Mouse (Mus musculus) urinary bladder, adult 2 months (tissue): ENCODE data around the gene Rexo1. TPM values are rescaled to one million over a fixed set of nuclear protein-coding genes. Genes with fewer than 3 reads are reported as not detected.
A peak's percentile ranks its signal among the peaks of the same experiment; 100 is the strongest.

Experiments used
- DNase-seq: peaks from one replicate; pipeline ENCODE4 v3.0.0; 2022; ENCODE audit warnings: low spot score
- polyA plus RNA-seq: library from polyadenylated mRNA; depleted of rRNA; stranded (reverse); fragments of >200 nt; gene quantifications from 2 replicates; pipeline ENCODE4 v1.2.3, GENCODE M21; 2012

Gene Rexo1
- polyA plus RNA-seq, 1 experiment: 21.2 TPM

DNA sequence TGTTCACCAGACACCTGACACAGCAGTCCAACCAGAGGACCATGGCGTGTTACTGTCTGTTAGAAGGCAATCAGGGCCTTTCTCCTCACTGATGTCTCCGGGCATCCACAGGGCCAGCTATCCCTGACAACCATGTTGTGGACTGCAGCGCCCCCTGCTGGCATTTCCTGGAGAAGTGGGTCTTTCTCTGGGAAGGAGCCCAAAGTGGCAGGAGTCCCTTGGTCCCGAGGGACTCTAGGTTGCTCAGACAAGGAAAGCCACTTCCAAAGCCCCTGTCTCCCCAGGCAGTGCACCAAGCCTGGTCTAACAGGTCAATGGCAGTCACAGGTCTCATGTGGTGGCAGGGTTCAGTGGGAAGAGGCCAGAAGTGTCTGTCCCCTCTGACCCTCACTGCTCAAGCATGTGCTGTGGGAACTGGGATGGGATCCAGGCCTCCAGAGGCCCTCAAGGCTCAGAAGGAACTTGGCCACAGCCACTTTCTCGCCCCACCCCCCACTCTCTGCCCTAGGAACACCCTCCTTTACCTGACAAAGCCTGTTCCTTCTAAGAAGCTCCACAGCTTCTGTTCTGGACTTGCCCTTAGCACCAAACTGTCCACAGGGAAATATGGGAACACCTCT is 3.9 kb downstream of the Rexo1 start:
- DNase-seq: peak; percentile 68

DNA sequence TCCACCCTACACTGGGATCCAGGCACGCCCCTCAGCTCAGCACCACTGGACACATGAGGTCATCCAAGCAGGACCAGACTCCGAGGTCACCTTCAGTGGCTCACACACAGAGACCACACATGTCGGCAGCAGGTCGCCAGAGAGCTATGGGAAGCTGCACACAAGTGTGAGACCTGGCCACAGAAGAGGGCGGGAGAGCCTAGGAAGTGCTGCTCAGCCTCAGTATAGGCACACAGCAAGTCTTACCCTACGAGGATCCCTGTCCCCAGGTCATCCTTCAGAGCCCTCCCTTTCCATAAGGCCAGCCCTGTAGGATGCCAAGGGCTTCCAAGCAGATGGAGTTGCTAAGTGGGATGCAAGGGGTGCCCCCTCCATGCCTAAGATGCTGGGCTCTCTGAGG is 7.4 kb downstream of the Rexo1 start:
- no peak for DNase-seq

DNA sequence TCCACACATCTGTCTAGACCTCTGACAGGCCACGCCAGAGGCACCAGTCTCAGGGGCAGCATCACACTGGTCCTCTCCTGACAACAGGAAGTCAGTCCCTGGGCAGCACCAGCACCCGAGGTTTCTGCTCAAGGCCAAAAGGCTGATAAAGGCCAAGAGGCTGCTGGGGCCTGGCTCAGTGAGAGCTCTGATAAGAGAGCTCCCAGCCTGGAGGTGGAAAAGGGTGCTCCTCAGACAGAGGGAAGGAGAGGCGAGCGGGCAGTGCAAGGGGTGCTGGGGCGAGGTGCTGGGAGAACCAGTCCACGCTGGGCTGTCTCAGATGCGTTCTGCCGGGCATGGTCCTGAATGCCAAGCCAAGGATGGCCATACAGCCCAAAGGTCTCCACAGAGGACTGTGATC is 7.8 kb downstream of the Rexo1 start:
- no peak for DNase-seq

DNA sequence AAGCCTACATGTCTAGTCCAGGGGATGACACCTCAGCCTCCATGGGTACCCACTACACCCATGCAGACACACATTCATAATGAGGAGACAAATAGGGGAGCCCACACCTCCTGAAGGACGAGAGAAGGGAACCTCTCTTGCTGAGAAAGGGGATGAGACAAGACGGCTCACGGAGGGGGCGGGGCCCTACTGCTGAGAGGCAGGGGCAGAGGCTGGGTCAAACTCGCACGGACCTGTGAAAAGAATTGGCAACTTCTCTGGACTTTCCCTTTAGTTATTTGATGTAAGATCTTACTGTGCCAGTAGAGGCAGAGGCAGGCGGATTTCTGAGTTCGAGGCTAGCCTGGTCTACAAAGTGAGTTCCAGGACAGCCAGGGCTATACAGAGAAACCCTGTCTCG is 9.0 kb downstream of the Rexo1 start:
- no peak for DNase-seq

DNA sequence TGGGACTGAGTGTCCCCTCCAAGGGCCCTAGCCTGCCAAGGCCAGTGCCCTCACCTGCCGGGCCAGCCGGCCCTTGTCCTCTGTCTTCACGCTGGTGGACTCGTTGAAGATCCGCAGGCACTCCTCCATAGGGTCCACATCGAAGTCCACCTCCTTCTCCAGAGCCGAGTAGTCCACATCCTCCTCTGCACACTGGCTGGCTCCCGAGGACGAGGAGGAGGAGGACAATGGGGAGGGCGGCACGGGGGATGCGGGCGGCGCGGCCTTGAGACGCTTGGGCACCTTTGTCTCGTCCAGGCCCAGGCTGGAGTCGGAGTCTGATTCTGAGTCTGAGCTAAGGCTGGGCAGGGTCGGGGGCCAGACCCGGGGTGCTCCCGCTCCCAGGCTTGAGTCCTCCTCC is 12.1 kb downstream of the Rexo1 start:
- no peak for DNase-seq

DNA sequence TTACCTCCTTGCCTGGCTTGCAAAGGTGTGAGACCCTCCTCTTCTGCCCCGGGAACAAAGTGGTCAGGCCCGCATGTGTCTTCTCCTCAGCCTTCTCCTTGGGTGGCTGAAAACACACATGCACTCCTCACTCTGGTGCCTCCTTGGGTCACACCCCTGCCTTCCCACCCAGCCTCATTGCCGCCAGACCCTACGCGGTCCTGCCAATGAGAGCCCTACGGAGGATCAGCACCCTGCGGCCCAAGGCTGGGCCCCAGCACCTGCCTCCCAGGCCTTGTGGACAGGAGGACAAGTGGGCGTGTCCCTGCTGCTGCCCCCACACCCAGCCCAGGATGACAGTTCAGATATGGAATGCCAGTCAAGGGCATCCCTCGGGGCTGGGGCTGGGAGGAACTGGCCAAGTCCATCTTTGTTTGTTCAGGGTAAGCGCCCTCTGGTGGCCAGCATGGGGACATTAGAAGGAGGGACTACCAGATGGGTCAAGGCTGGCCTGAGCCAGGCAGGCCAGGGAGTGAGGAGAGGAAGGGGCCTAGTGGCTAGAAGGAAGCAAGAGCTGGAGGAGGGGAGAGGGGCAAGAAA is 12.8 kb downstream of the Rexo1 start:
- no peak for DNase-seq

DNA sequence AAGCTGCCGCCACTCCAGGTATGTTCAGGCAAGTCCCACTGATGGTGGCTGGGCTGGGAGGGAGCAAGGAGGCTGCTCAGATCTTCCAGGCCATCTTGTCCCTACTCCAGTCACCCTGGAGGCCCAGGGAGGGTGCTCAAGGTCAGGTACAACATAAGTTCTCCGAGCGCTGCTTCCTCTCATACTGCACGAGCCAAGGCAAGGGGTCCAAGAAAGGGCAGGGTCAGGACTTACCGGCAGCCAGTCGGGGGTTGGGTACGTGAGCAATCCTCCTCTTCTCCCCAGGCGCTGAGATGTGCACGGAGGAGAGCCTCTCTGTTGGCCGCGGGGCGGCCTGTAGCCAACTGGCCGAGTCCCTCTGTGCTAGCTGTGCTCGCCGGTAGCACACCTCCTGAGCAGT is 13.8 kb downstream of the Rexo1 start:
- DNase-seq: no peak

DNA sequence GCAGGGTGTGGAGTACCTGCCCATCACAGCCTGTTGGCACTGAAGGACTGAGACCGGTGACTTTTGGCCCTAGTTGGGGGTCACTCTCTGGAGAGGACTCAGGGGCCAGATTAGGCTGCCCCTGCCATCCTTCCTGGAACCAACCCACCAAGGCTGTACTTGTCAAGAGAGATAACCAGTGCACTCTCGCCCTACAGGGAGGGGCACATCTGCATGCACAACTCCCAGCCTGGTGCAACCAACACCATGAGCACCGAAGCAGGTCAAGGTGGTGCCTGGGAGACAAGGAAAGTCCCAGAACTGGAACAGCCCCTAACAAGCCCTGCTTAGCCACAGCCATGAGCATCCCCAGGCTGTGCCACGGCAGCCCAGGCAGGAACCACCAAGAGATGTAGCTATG is 14.4 kb downstream of the Rexo1 start:
- DNase-seq: no peak

DNA sequence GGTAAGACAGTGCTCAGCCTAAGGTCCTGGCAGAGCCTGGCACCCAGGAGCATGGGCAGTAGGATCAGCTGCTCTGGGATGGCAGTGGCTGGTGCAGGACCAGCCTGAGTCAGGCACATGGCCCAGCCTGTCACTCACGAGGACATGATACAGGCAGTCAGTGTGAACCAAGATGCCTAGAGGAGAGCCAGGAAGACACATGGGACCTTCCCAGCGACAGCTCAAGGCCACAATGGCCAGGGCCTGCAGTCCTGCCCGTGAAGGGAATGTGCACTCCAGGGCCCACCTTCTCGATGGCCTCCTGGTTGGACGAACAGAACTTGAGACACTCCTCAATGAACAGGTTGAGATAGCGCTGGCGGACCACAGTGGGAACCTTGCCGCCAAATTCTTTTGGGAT is 15.8 kb downstream of the Rexo1 start:
- no peak for DNase-seq

DNA sequence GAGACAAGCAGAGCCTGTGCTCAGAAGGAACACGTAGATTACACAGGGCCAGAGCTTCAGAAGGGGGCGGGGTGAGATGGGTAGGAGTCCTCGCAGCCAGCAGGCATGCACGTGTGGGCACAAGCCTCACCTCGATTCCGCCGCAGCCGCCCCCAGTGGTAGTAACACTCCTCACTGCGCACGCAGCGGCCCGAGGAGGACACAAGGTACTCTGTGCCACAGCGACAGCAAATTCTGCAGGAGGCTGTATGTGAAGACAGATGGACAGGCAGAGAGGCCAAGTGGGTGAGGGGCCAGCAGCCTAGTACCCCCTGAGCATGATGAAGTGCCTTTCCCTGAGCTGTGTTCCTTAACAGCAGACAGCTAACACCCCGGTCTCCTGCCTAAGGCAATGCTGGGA is 17.5 kb downstream of the Rexo1 start:
- no peak for DNase-seq

DNA sequence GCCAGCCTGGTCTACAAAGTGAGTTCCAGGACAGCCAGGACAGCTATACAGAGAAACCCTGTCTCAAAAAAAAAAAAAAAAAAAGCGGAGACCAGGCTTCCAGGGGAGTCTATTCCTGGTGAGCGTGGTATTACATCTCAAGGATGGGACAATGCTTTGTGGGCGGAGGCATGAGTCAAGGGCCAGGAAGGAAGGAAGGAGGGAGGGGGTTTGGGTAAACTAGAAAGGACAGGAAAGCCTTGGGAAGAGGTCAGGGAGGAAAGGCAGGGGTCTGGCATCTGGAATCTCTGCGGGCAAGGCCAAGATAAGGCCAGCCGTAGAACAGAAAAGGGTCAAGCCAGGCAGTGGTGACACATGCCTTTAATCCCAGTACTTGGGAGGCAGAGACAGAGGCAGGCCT is 21.9 kb downstream of the Rexo1 start:
- DNase-seq: no peak

DNA sequence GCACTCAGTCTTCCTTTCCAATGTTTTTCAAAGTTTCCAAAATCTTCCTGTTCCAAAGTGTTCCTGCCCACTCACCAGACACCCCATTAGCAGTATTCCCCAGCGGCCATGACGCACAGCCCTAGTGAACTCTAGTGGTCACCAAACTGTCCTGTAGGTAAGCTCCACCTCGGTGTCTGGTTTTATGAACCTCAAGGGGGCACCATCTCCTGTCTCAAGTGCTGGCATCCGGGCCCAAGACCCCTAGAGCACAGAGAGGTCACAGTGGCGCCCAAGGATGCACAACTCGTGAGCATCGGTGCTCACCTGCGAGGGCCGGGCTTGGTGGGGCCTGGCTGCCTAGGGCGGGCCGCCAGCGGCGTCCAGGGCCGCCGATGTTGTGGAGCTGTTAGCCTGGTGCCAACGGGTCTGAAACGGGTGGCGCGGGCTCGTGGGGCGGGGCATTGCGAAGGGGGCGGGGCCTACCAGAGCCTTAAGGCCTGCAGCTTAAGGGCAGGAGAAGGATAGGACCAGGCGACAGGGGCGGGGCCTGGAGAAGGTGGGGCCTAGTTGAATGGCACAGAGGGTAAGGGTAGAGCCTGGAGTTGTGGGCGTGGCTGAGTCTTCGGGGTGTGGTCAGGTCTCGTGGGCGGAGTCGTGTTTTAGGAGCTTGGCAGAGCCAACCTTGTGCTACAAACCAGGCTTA is 22.5 kb downstream of the Rexo1 start, which contains the start of gene Atp8b3:
TSS of gene Atp8b3 (minus strand) at position 415 of the 685 bp plus-strand sequence.
- no peak for DNase-seq

DNA sequence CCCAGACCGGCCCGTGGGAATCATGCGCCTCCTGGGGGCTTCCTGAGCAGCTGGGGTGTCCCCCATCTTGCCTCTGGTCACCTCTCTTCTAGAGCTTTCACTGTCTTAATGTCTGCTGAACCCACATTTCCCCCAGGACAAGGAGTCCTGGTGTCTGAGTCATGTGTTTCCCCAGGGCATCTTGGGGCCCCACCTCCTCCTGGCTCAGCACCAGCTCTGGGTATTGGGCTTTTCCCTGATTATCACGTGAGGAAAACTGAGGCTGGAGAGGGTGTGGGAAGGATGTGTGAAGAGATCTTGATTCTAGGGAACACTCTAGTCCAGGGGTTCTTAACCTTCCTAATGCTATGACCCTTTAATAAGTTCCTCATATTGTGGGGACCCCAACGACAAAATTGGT is 23.2 kb downstream of the Rexo1 start:
- no peak for DNase-seq

DNA sequence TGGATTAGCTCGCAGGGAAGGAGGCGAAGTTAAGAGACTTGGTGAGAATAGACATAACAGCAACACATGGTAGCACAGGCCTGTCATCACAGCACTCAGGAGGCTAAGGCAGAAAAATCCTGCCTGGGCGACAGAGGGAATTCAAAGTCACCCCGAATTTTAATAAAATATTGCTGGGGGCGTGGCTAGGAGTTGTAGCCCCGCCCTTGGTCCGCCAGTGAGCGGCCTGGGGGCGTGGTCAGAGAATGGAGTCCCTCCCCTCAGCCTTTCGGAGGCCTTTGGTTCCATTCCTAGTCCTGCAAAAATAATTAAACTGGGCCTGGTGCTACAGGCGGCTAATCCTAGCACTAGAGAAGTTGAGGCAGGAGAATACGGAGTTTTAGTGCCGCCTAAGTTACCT is 25.6 kb downstream of the Rexo1 start:
- DNase-seq: no peak

DNA sequence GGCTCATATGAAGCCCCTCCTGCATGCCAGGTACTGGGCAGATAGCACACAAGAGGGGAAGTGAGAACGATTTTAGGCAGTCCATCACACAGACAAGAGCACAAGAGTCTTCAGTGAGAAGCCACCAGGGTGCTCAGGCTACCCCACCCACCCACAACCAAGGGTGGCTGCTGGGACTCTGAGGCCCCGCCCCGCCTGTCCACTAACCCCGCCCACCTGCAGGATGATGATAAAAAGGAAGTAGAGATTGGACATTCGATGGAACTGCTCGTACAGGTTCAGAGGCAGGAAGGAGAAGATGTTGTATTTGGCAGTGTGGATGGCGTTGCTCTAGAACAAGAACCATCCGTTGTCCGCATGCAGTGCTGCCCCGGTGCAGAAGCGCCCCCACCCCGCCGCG is 26.3 kb downstream of the Rexo1 start:
- no peak for DNase-seq

DNA sequence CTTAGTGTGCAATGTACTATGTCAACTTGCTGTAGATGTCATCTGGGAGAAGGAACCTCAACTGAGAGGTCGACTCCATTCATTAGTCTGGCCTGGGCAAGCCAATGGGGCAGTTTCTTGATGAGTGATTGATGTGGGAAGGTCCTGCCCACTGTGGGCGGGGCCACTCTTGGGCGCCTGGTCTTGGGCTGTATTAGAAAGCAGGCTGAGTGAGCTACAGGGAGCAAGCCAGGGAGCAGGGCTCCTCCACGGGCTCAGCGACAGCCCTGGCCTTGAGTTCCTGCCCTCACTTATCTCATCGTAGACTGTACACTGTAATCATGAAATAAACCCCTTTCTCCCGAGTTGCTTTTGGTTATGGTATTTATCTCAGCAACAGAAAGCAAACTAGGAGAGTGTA is 27.7 kb downstream of the Rexo1 start:
- no peak for DNase-seq

DNA sequence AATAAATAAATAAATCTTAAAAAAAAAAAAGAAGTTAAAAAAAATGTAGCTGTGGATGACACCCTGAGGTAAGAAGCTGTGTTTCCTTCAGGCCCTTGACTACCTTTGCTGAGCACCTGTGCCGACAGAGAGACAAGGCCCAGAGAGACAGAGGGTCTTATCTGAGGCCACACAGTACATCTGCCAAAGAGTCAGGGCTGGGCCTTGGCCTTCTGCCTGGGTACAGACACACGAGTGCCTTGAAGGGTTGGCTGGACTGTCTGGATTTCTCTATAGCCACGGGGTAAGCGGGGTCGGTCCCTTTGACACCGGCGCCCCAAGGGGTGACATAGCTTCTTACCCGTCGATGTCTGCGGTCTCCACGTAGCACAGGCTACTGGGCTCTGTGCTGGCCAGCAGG is 28.6 kb downstream of the Rexo1 start:
- DNase-seq: no peak

DNA sequence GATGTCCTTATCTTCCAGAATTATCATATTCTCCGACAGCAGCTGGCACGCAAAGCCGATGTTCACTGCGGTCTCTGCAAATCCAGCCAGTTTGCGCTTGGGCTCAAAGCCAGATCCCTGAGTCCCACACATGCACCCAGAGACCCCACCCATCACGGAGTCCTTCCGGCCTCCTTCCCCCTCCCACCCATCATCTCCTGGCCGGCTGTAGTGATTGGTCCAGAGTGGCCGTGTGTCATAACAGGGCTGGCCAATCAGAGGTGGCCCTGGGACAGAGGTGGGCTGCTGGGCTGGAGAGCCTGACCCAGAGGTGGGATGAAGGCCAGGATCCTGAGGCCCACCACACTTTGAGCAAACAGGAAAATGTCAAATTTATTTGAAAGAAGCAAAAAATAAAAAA is 35.2 kb downstream of the Rexo1 start:
- DNase-seq: no peak

DNA sequence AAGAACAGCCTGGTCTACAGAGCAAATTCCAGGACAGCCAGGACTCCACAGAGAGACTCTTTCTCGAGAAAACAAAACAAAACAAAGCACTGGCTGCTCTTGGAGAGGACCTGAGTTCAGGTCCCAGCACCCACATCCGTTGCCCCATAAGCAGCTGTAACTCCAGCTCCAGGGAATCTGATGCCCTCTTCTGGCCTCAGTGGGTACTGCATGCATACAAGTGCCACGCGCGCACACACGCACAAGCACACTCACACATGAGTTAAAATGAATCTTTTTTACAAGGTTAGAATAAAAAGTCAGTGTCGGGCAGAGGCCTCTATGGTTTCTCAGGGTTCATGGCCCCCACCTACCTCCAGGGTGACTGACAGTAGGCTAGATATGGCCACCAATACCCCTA is 38.1 kb downstream of the Rexo1 start:
- DNase-seq: no peak

DNA sequence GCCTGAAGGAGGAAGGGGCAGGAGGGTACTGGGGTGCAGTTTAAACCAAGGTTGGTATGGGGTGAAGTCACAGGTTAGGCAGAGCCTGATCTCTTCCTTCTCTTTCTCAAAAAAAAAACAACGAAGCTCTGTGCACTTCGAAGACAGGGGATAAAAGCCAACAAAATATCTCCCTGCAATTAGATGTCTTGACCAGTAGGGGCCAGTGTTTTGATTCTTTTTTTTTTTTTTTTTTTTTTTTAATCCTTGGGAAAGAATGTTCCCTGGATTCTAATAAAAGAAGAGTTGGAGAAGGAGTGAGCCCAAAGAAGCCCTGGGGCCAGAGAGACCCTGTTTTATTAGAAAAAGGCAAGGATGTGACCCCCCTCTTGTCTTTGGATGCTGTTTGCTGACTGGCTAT is 42.1 kb downstream of the Rexo1 start:
- DNase-seq: no peak

DNA sequence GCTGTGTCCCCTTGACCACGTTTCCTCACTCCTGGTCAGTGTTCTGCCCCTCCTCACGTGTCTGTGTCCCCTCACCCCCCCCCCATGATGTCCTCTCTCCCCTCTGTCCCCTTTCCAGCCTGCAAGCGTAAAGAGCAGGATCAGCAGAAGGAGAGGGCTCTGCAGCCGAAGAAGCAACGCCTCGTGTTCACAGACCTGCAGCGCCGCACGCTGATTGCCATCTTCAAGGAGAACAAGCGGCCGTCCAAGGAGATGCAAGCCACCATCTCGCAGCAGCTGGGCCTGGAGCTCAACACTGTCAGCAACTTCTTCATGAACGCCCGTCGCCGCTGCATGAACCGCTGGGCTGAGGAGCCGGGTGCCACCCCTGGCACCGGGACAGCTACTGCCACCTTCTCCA is 47.6 kb downstream of the Rexo1 start:
- no peak for DNase-seq

DNA sequence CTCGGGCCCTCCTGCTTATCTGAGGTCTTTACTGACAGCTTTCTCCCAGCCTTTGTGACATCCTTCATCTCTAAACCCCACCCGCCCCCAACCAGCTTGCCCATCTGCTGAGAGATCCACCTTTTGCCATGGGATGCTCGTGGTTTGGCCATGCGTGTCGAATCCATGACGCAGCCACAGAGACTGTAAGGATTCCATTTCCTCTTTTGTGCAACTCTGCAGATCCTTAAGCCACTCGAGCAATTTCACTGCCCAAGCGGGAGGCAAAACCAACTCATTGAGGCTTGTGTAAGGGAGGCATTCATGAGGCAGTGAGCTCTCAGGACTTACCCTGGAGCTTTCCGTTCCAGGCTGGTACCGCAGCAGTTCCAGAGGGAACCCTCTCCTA is 51.1 kb downstream of the Rexo1 start:
- no peak for DNase-seq

DNA sequence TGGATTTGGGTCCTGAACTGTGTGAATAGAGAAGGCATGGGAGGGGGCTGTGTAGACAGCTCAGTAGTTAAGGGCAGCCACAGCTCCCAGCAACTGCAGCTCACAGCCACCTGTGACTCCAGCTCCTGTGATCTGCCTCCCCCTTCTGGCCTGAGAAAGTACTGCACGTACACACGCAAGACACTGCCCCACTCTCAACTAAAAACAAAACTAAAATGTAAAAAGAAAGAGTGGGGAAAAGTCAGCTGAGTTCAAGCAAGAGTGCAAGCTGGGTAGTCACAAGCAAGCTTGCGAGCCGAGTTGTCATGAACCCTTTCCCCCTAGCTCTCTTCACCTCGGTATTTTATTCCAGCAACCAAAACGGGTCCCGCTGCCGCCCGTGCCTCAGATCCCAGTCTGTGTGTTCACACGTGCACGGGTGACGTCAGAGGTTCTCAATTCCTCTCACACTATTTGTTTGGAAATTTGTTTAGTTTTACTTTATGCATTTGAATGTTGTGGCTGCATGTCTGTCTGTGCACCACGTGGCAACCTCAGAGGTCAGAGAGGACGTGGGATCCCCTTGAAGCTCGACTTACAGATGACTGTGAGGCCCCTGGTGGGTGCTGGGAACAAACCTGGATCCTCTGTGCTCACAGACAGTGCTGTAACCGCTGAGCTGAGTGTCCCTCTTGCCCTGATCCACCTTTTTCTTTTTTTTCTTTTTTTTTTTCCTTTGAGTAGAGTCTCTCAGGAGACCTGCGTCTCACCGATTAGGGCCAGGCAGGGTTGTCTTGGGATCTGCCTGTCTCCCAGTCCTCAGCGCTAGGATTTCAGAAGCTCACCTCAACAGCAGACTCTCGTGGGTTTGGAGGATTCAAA is 51.7 kb downstream of the Rexo1 start:
- peak; percentile 45 for DNase-seq
